Mouse (Mus musculus) A20 (cell line): ENCODE results near the gene Abhd14b.

Experiments used
- DNase-seq: peaks from one replicate; pipeline ENCODE4 v3.0.0-alpha.2; 2011; ENCODE audit warnings: low read depth, low spot score

The Abhd14b gene

GRCm38 (mm10) chr9:106429221-106430014 lies 17.8 kb upstream of the Abhd14b start, which contains the start of gene Rpl29:
Rpl29 (plus strand) TSS chr9:106429454.
- peak; percentile 97 for DNase-seq

GRCm38 (mm10) chr9:106430015-106430264 lies 17.3 kb upstream of the Abhd14b start:
- no peak for DNase-seq

- no peak for DNase-seq
These were observed 13.9 kb upstream of the Abhd14b start for GRCm38 (mm10) chr9:106433389-106433788.

GRCm38 (mm10) chr9:106436566-106436965 lies 10.7 kb upstream of the Abhd14b start:
- DNase-seq, result no peak

- DNase-seq, result no peak
These were observed 4.6 kb upstream of the Abhd14b start for GRCm38 (mm10) chr9:106442680-106443079.

- no peak for DNase-seq
These were observed 2.4 kb upstream of the Abhd14b start for GRCm38 (mm10) chr9:106444836-106445235.

- no peak for DNase-seq
These were observed 692 bp downstream of the Abhd14b start for GRCm38 (mm10) chr9:106447951-106448350.

GRCm38 (mm10) chr9:106448498-106449031 lies 1.3 kb downstream of the Abhd14b start:
- peak; percentile 65 for DNase-seq

GRCm38 (mm10) chr9:106449947-106450346 lies 2.7 kb downstream of the Abhd14b start:
- DNase-seq, result no peak

GRCm38 (mm10) chr9:106450661-106451060 lies 3.4 kb downstream of the Abhd14b start:
- no peak for DNase-seq

- DNase-seq, result no peak
These were observed 4.0 kb downstream of the Abhd14b start for GRCm38 (mm10) chr9:106451298-106451697.

GRCm38 (mm10) chr9:106451899-106452298 lies 4.6 kb downstream of the Abhd14b start:
- DNase-seq, result no peak

GRCm38 (mm10) chr9:106452351-106452750 lies 5.1 kb downstream of the Abhd14b start:
- no peak for DNase-seq

- peak; percentile 67 for DNase-seq
These were observed 5.6 kb downstream of the Abhd14b start for GRCm38 (mm10) chr9:106452821-106453220.

- peak; percentile 81 for DNase-seq
These were observed 6.2 kb downstream of the Abhd14b start, which contains the start of gene Pcbp4 for GRCm38 (mm10) chr9:106453271-106454070. Pcbp4 (plus strand) TSS chr9:106453291.

- DNase-seq, result no peak
These were observed 7.0 kb downstream of the Abhd14b start for GRCm38 (mm10) chr9:106454071-106454761.

GRCm38 (mm10) chr9:106454888-106455681 lies 7.8 kb downstream of the Abhd14b start:
- no peak for DNase-seq

GRCm38 (mm10) chr9:106456325-106457162 lies 9.3 kb downstream of the Abhd14b start:
- no peak for DNase-seq

GRCm38 (mm10) chr9:106457163-106457559 lies 9.9 kb downstream of the Abhd14b start:
- no peak for DNase-seq

- no peak for DNase-seq
These were observed 10.7 kb downstream of the Abhd14b start for GRCm38 (mm10) chr9:106457920-106458319.
